Mouse (Mus musculus) right cerebral cortex, postnatal 36 days (tissue): ENCODE data around the gene Arhgef25.
"Not testable (repeated sequence)": the region's sequence is repeated elsewhere in the genome, so short reads cannot be mapped to it uniquely, and the experiment has no call there.

ENCODE experiments used
- DNase-seq, 2 experiments: peaks; one replicate each; pipeline ENCODE4 v3.0.0; 2022; ENCODE audit warnings: low spot score in 2 of 2, mixed read lengths in 1 of 2

The Arhgef25 gene

DNA sequence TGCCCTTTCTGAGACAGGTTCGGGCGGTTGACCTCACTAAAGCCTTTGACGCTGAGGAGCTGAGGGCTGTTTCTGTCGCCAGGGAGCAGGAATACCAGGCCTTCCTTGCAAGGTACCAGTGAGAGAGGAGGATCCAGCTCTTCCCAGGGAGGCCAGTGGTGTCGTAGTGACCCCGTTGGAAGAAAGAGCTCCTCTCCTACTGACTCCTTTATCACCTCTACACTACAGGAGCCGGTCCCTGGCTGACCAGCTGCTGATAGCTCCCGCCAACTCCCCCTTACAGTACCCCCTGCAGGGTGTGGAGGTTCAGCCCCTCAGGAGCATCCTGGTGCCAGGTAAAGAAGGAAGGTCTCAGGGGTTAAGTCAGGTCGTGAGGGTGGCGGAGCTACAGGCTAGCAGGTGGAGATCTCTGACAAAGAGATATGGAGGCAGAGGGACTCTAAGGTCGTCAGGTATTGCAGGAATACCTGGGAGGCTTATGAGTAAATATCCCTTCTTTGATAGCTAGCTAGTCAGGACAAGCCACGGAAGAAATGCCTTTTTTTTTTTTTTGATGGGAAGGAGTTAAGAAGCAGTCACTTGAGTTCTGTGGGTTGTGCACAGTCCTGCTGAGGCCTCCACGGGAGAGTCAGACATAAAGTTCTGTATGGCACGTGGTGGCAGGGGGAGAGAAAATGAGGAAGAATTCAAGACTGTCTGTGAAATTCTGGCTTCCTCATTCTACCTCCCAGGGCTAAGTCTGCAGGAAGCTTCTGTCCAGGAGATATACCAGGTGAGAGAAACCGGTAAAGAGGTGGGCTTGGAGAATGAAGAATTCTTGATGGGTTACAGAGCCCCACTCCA is 22.9 kb downstream of the Arhgef25 start:
- no peak for DNase-seq

DNA sequence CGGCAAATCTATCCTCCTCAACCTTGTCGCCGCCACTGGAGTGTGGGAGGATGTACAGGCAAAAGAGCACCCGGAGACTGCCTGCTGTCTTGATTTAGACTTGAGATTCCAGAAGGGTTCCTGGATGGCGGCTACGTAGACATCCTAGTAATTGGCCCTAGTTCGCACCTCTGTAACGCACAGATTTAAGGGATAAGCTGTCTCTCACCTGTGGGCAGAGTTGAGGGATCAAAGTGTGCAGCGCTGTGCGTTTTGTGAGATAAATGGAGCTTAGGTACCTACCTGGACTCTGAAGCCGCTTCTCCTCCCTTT is 23.5 kb downstream of the Arhgef25 start:
- DNase-seq: no peak

DNA sequence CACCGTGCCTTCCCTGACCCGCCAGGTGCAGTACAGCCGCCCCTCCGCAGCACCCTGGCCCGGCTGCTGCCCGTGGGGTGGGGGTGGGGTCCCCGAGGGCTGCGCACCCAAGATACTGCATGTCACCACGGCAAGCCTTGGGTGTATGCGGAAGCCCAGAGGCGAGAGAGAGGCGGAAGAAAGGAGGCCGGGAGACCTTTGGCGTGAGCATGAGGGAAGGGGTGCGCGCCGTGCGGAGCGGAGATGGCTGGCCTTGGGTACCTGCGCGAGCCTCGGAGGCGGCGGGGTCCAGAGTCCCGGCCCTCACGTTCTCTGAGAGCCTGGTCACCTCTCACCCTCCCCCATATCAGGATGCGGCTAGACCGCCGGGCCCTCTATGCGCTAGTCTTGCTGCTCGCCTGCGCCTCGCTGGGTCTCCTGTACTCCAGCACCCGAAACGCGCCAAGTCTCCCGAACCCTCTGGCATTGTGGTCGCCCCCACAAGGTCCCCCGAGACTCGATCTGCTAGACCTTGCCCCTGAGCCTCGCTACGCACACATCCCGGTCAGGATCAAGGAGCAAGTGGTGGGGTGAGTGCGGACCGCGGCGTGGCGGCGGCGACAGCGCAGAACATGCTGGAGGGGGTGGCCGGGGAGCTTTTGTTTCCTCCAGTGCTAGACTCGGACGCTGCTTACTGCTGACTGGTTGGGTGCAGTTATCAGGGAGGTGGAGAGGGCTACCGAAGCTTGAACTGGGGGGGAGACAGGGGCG is 24.1 kb downstream of the Arhgef25 start:
- no peak for DNase-seq

DNA sequence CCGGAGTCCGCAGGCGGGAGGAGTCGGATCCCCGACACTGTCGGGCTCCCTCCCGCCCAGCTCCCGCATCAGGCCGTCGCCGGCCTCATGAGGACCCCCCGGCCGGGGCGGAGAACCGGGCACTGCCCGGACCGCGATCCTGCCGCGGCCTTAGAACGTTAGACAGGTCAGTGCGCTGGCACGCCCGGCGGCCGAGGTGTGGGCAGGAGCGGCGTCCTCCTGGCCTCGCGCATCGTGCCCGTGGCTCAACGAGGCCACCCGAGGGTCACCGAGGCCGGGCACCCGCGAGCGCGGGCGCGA is 24.6 kb downstream of the Arhgef25 start:
- DNase-seq: no peak

DNA sequence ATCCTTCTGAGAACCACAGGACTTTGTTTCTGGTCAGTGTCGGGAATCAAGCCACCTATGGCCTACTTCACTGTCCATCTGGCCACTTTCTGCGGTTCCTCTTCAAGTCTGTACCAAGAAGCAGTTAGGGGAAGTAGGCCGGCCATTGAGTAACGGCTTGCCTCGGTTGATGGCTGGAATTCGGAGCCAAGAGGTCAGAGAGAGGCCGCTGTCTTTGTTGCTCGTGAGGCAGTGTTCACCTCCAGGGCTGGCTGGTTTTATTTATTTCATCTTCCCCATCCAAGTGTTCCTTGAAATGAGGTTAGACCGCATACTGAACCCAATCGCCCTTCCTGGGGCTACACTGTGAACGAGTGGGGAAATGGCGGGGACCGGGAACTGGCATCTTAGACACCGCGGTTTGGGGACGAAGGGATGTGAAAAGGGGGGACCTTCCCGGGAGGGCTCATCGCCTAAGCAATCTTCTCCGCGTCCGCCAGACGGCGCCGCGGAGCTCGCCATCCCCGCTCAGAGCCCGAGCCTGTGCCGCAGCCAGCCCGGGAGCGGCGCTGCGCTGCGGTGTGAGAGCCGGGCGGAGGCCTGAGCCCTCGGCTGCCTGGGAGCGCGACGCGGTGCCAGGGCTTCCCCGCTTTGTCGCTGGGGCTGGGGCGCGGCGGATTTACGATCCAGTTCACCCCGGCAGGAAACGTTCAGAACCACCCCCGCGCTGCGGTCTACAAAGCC is 25.1 kb downstream of the Arhgef25 start, which contains the start of gene B4galnt1:
Gene B4galnt1 (plus strand): TSS at position 595 of the 723 bp plus-strand sequence.
- peak; percentile 56 to 70 for DNase-seq

DNA sequence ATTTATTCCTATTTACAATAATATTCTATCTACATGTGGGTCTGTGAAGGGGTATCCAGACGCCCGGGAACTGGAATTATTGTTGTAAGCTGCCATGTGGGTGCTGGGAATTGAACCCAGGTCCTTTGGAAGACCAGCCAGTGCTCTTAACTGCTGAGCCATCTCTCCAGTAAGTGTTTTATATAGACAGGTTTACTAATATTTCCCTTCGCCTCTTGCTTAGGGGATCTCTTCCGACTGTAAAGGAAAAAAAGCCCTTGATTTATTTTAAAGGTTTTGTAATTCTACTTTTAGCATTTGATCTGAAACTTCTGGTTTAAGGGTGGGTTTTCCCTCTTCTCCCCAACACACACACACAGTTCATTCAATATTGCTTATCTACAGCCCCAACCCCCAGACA is 25.7 kb downstream of the Arhgef25 start:
- no peak for DNase-seq

DNA sequence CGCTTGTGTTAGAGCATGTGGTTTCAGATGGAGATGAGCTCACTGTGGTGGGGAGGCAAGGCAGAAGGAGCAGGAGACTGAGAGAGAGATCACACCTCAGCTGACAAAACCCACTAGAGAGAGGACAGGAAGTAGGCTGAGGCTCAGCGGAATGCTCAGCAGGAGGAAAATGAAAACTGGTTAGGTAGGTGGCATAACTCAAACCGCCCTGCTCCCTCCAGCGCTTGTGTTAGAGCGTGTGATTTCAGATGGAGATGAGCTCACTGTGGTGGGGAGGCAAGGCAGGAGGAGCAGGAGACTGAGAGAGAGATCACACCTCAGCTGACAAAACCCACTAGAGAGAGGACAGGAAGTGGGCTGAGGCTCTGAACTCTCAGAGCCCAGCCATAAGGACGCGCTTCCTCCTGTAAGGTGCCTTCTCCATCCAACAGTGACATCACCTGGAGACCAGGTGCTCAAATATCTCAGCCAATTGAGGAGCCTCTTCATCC is 27.1 kb downstream of the Arhgef25 start:
- not testable (repeated sequence) for DNase-seq

DNA sequence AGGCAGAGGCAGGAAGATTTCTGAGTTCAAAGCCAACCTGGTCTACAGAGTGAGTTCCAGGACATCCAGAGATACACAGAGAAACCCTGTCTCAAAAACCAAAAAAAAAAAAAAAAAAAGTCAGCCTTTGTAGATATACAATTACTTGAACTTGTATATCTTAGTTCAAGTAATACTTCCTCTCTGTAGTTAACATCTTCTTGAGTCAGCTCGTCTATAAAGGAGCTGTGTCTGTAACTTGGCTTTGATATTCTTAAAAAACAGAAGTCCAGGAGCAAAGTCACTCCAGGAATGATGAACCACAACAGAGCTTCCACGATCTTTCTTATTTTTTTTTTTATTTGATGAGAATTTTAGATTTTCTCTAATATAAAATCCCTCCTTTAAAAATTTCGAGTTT is 29.2 kb downstream of the Arhgef25 start:
- DNase-seq: no peak

DNA sequence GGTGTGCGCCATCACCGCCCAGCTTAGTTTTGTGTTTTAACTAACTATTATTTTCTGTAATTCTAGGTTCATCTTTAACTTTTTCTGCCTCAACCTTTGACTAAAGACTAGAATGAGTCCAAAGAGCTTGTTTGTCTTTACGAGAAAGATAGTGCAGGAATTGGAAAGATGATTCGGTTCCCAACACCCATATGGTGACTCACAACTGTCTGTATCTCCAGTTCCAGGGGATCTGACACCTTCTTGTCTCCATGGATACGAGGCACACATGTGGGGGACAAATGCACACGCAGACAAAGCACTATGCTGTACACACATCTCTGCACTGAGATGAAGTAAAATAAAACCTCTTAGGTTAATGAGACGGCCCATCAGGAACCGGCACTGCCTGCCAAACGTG is 29.8 kb downstream of the Arhgef25 start:
- DNase-seq: no peak

DNA sequence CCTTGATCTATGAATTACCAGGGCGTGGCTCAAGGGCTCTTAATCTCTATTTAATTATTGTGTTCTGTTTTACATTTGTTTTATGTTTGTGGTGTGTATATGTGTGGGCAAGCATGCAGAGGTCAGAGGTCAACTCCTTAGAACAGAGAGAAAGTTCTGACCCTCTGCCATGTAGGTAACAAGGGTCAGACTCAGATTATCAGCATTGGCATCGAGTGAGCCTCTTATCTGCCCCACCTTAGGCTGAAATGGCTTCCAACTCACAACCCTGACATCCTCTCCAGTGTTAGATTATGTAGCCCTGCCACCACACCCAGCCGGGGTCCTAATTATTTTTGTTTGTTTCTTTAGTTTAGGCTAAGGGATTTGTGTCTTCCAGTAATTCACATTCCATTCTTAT is 31.4 kb downstream of the Arhgef25 start:
- no peak for DNase-seq

DNA sequence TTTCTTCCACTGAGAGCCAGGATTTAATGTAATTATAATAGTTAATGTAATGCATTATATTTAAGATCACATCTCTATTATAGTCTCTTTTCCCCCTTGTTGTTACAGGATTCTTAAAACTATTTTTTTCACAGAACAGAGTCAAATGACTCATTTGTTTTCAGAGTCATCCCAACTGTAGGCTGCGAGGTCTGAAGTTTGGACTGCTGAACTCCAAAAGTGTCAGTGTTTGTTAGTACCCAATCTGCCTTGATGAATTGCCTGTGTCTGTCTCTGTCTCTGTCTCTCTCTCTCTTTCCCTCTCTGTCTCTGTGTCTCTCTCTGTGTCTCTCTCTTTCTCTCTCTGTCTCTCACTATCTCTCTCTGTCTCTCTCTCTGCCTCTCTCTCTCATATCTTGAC is 33.4 kb downstream of the Arhgef25 start:
- no peak for DNase-seq

DNA sequence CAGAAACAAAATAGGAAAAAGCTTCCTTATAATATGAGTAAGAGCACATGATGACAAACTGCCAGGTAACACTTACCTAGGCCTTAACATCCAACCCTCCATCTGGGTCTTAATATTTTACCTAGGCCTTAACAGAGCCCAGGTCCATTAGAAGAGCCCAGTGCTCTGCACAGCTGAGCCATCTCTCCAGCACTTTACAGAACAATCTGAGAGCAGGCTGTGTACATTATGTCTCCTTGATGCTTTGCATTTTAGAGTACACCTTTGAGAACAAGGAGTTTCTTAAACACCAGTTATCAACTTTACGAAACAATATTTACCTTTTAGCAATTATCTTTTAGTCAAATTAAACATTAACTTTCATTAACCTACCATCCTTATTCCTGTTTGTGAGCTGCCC is 33.8 kb downstream of the Arhgef25 start:
- DNase-seq: no peak

DNA sequence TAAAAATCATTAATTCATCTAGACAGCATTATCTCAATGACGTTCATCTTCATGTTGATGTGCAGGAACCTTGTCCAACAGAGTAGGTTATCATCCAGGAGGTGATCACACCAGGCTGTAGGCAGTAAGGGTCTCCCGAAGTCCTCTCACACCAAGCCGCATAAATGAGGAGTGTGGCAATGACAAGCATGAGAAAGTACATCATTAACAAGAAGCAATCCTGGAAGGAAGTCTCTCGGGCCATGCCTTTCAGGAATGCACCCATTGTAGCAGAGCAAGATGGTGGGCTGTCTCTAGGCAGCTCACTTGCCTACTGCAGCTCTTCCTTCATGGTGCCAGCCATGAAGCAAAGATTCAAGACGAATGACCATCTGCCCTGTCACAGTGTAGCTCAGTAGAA is 35.2 kb downstream of the Arhgef25 start:
- no peak for DNase-seq

DNA sequence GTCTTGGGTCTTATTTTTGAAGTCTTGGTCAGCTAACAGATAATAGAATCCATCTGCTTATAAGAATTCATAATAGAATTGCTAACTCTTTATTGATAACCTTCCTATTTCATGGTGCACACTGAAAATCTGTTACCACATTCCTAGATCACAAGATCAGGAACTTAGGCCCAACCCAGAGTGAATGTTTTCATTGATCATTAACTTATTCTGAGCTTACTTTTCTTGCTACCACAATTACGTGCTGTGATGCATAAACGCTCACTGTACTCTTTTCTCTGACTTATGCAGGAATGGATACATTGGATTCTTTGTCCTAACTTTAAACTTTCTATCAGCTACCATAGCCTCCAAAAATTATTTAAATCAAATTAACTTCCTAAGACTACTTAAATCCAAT is 35.6 kb downstream of the Arhgef25 start:
- DNase-seq: no peak

DNA sequence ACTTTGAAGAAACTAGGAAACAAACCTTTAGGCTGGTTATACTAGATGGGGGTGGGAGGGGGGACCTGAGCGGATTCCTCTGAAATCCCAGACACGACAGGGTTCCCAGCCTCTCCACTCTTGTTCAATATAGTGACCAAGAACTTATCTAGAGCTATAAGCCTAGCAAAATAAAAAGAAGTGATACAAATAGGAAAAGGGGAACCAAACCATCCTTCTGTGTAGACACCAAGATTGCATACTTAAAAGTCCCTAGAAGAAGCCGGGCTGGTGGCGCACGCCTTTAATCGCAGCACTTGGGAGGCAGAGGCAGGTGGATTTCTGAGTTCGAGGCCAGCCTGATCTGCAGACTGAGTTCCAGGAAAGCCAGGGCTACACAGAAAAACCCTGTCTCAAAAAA is 36.6 kb downstream of the Arhgef25 start:
- DNase-seq: no peak

DNA sequence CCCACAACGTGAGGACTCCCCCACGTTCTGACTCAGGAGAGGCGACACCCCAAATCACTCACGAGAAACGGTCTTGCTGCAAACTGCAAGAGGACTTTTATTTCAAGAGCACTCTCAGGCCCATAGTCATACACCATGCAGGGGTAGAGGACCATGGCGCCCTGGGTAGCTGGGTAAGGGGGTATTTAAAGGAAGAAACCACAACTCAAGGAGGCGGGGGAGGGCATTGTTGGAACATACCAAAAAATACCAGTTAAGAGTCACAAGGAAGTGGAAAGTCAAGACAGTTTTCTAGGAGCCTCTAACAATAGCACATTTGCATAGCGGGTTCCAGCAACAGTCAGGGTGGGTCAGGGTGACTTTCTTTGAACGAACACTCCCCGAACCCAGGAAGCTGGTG is 37.3 kb downstream of the Arhgef25 start:
- DNase-seq: not testable (repeated sequence)

DNA sequence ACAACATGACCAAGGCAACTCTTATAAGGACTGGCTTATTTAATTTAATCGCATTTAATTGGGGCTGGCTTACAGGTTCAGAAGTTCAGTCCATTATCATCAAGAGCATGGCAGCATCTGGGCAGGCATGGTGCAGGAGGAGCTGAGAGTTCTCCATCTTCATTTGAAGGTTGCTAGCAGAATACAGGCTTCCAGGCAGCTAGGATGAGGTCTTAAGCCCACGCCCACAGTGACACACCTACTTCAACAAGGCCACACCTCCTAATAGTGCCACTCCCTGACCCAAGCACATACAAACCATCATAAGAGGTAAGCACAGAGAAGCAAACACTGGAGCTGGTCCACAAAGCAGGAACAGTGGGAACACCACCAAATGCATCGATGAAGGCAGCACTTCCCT is 38.6 kb downstream of the Arhgef25 start:
- DNase-seq: not testable (repeated sequence)

DNA sequence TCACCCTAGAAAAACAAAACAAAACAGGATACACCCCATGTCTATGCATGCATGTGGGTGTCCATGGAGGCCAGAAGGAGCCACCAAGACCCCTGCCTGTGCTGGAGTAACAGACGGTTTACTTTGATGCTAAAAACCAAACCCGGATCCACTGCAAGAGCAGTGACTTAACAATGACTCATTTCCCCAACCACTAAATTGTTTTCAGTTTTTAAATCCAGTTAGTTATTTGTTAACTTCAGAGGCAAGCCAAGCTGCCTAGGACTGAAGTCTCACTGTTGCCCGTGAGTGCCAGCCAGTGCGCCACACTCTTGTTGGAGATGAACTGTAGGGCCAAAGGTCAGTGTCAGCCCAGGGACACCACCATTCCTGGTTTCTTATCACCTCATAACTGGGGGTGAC is 39.4 kb downstream of the Arhgef25 start:
- DNase-seq: no peak

DNA sequence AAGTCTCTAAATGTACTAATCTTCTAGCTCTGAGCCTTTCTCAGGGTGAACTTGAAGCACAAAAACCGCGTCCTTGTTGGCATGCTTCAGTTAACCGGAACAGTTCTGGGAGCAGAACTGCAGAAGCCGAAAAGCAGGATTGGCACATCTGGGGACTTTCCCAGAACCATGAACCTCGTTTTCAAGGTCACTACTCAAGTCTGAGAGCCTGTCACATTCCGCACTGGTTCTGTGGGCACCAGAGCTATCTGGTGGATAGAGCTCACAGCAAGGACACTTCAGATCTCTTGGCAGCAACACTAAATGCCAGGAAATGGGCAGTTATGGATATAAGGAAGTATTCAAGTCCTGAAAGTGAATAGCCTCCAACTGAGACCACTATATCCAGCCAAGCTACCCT is 42.7 kb downstream of the Arhgef25 start:
- DNase-seq: no peak

DNA sequence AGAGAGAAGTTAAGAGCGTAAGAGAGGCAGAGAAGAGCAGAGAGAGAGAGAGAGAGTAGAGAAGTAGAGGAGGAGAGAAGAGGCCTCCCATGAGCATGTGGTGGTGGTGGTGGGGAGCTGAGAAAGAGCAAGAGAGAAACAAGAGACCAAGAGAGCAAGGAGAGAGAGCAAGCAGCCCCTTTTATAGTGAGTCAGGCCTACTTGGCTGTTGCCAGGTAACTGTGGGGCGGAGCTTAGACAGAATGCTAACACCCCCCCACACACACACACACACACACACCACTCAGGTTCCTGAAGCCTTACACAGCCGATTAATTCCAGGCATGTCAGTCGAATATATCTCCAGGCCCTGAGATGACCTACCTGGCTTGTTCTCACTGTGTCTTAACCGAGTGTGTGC is 44.6 kb downstream of the Arhgef25 start:
- DNase-seq: no peak

DNA sequence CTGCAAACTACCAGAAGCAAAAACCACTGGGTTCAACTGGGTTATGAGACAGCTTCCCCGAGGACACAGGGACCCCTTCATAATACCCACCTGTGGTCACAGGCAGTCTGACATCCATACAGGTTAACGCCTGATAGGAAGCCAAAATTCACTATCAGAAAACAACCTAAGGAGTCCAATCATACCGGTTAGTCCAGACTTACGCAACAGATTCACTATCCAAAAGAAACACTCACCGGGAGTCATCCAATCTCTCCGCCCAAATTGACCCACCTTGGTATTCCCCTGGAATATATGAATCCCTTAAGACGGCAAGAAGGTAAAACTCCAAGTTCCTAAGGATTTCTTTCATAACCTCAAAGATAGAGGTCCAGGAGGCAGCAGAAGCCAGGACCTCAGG is 45.3 kb downstream of the Arhgef25 start:
- no peak for DNase-seq

DNA sequence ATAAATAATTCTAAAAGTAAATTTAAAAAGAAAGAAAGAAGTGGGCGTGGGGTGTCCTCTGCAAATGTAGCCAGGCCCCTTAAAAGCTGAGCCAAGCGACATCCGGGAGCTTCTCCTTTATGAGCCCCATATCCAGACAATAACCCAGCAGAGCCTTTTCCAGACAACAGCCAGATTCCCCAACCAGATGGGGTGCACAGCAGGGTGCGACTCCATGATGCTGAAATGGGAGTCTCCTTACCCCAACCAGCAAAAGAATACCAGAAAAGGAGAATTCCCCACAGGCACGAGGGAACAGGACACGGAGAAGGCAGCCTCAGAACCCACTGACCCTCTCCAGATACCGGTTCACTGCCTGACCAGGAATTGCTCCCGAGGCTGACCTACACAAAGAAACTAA is 46.7 kb downstream of the Arhgef25 start:
- DNase-seq: no peak

DNA sequence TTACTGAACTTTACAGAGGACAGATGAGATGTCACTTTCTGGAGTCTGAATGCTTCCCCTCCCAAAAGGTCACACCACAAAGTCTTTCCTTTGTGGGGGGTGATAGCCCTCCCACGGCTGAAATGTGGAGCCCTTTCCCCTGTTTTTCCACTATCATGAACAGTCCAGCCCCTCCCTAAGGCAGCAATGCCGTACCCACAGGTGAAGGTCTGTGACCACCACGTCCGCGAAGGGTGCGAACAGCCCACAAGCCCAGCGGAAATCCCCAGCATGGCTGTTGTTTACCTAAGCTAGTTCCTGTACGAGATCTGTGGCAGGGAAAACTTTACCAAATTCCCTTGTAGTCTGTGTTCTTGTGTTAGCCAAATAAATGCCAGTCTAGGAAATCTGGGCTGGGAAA is 48.4 kb downstream of the Arhgef25 start:
- no peak for DNase-seq
